Mouse (Mus musculus) left cerebral cortex, postnatal 14 days (tissue): ENCODE data around the gene Hdgf. TPM values are rescaled to one million over a fixed set of nuclear protein-coding genes. Genes with fewer than 3 reads are reported as not detected.

Experiments
- DNase-seq, 2 experiments: peaks; one replicate each; pipeline ENCODE4 v3.0.0; 2021 to 2022; ENCODE audit warnings: low spot score in 2 of 2, mixed read lengths in 1 of 2
- intact Hi-C: fragments of 180-260 bp; cut with DNase I; formaldehyde crosslinking; loops from one replicate; pipeline ENCODE4 v1.15.1; 2025
- total RNA-seq, 2 experiments: library from RNA; stranded (reverse); gene quantifications; 2 replicates each; pipeline ENCODE4 v1.2.3; 2021

The Hdgf gene
- total RNA-seq, 2 experiments from 2014 or later = 130 to 139 TPM

GRCm38 (mm10) chr3:87935776-87936175 lies 29.7 kb downstream of the Hdgf start:
- intact Hi-C loops = loop anchor here (2.0 to 10.0 kb wide), 3 partner anchors 25 to 135 kb away; no protein-coding TSS in a partner anchor
- DNase-seq = peak; percentile 71 to 83

GRCm38 (mm10) chr3:87940611-87941010 lies 34.5 kb downstream of the Hdgf start:
- intact Hi-C loops = no loop called here
- no peak for DNase-seq

- no peak for DNase-seq
- intact Hi-C loops = no loop called here
These were observed 36.4 kb downstream of the Hdgf start for GRCm38 (mm10) chr3:87942471-87942870.

GRCm38 (mm10) chr3:87943586-87943985 lies 37.5 kb downstream of the Hdgf start:
- intact Hi-C loops = no loop called here

GRCm38 (mm10) chr3:87944838-87945600 lies 38.9 kb downstream of the Hdgf start:
- intact Hi-C loops = no loop called here
- no peak for DNase-seq

More at GRCm38 (mm10) chr3:87943586-87943985, 37.5 kb downstream of the Hdgf start:
- no peak for DNase-seq

- intact Hi-C loops = no loop called here
- no peak for DNase-seq
These were observed 39.8 kb downstream of the Hdgf start for GRCm38 (mm10) chr3:87945781-87946540.

- intact Hi-C loops = no loop called here
- DNase-seq = no peak
These were observed 40.4 kb downstream of the Hdgf start for GRCm38 (mm10) chr3:87946541-87946860.

- DNase-seq = peak in 1 of 2 experiments; percentile 35
- intact Hi-C loops = no loop called here
These were observed 41.1 kb downstream of the Hdgf start for GRCm38 (mm10) chr3:87947056-87947810.

- intact Hi-C loops = no loop called here
- no peak for DNase-seq
These were observed 41.7 kb downstream of the Hdgf start for GRCm38 (mm10) chr3:87947811-87948199.

GRCm38 (mm10) chr3:87948378-87949265 lies 42.5 kb downstream of the Hdgf start, which contains the start of gene Crabp2:
Crabp2 (plus strand) TSS chr3:87948666.
- intact Hi-C loops = no loop called here
- no peak for DNase-seq

GRCm38 (mm10) chr3:87949266-87949954 lies 43.3 kb downstream of the Hdgf start:
- no peak for DNase-seq

GRCm38 (mm10) chr3:87949955-87950515 lies 43.9 kb downstream of the Hdgf start:
- intact Hi-C loops = no loop called here
- DNase-seq = no peak

More at GRCm38 (mm10) chr3:87949266-87949954, 43.3 kb downstream of the Hdgf start:
- intact Hi-C loops = no loop called here

GRCm38 (mm10) chr3:87951946-87952345 lies 45.8 kb downstream of the Hdgf start:
- intact Hi-C loops = no loop called here
- DNase-seq = no peak

GRCm38 (mm10) chr3:87952440-87952839 lies 46.3 kb downstream of the Hdgf start:
- DNase-seq = no peak
- intact Hi-C loops = no loop called here

- DNase-seq = no peak
- intact Hi-C loops = no loop called here
These were observed 51.9 kb downstream of the Hdgf start for GRCm38 (mm10) chr3:87958056-87958455.

GRCm38 (mm10) chr3:87958476-87958875 lies 52.4 kb downstream of the Hdgf start:
- no peak for DNase-seq
- intact Hi-C loops = no loop called here

- DNase-seq = no peak
- intact Hi-C loops = no loop called here
These were observed 52.8 kb downstream of the Hdgf start for GRCm38 (mm10) chr3:87958967-87959366.

GRCm38 (mm10) chr3:87959371-87959770 lies 53.2 kb downstream of the Hdgf start:
- no peak for DNase-seq
- intact Hi-C loops = no loop called here
